Mouse (Mus musculus) thymus, postnatal 0 days (tissue): ENCODE measurements around the gene Epha8. TPM values are rescaled to one million over a fixed set of nuclear protein-coding genes. Genes with fewer than 3 reads are reported as not detected.

Experiments
- DNase-seq: peaks from one replicate; pipeline ENCODE4 v3.0.0-alpha.2; 2015; ENCODE audit warnings: low spot score
- polyA plus RNA-seq: library from polyadenylated mRNA; unstranded; fragments of >200 nt; fragmentation: Nextera tagmentation; extraction: Ambion mirVana; gene quantifications from 2 replicates; pipeline ENCODE4 v1.2.1, GENCODE M21; 2015

Gene Epha8
- polyA plus RNA-seq: 0.08 TPM in 2 replicates

DNA sequence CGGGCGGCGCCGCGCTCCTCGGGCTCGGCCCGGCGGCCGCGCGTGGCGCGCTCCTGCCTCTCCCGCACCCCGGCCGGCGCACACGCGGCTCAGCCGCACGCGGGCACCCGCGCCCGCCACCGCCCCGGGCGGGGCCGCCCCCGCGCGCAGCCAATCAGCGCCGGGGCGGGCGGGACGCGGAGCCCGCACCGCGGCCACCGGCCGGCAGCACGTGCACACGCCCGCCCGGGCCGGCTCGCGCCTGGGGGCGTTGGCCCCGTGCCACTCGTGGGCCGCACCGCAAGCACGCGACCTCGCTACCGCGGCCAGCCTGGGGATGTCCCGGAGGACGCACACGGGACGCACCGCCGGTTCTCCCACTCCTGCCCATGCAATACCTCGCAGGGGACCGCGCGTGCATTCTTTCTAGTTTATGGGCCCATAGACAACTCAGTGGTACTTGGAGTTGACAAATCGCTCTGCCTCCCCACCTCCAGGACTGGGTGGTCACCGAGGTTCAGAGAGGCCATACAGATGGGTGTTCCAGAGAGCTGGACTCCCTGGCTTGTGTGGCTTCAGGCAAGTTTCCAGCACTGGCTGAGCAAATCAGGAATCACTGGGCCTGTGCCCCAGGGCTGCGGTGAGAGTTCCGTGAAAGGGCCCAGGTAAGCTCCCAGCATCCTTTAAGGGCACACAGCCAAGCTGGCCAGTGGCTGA lies at the start of gene Epha8:
Gene Epha8, minus strand, starts transcription at position 66 of the 696 bp plus-strand sequence.
- DNase-seq: no peak

DNA sequence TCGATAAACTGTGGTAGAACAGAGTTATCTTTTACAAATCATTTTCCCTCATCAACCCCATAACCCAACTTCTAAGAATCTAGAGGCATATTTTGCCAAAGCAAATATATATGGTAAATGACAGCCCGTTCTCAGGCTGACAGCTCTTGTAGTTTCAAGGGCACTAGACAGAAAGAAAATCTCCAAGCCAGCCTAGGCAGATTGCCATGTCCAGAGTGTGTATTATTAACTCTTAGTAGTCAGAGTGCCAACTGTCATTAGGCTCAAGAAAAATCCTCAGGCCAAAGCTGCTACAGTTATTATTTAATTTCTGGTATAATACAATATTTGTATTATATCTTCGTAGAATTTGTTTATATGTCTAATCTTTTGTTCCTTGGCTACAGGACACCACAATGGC lies 45.2 kb upstream of the Epha8 start:
- no peak for DNase-seq

DNA sequence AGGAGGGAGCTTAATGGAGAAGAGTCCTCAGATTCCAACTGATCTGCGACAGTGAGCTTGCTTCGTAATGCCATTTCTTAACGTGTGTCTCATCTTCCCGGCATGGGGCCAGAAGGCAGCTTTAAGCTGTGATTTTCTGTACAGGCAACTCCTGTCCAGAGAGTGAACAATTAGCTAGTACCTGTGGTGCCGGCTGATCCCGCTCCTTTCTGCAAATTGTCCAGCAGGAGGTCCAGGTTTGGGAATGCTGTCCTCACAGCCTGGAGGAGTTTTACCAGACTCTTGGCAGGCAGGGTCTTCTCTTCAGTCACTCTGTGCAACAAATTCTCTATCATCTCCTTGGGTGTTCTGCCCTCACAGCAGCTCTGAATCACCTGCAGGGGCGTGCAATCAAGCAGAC lies 44.4 kb upstream of the Epha8 start:
- no peak for DNase-seq

DNA sequence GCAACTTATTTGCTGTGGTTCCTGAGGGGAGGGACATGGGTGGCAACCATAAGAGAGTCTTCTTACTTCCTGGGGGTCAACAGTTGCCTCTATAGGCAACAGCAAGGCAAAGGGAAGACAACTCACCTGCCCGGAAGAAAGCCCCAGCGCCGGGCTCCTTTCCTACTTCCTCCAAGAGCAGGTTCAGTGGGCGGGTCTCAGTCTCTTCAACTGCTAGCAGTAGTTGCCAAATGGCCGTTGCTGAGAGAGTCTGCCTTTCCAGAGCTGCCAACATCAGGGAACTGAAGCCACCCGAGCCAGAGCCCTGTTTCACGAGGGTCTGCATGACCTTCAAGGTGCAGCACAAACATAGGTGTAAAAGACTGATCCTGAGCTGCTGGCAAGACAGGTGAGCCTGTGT lies 41.8 kb upstream of the Epha8 start:
- no peak for DNase-seq

DNA sequence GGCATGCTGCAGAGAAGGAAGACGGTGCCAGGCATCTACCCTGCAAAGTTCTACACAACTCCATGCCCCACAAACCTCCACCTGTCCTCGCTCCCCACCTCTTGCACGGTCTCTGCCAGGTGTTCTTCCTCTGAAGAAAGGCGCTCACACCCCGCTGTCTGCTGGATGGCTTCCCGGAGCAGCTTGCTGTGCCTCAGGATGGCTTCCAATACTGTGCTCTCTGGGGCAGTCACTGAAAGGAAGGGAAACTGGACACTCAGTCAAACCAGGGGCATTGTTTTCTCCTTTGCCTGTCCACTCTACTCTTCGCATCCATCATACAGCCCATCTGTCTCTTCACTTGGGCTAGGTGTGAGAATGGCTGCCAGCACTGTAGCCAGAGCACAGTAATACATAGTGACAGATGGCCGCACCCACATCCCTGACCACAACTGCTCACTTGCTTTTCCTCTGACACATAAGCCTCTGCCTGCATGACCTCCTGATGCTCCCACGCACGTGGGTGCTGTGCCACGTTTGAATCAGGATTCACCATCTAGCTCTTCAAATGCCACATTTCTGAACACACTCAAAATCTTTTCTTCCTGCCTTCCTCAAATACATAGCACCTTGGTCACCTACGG lies 41.2 kb upstream of the Epha8 start:
- DNase-seq: no peak

DNA sequence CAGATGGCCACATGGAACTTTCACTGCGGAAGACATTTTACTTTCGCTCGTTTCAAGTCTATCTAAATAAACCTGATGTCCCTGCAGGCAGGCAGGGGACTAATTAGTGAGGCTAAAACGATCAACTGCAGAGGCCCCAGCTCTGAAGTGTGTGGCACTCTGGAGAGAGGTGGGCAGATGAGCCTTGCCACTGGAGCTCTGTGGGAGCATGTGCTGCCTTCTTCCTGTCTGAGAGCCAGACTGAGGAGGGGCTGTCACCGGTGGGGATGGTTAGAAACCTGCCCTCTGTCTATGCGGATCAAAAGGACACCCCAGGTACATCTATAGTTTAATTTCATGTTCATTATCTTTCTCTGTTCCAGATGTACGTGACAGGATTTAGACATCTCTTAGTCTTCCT lies 40.3 kb upstream of the Epha8 start:
- DNase-seq: no peak

DNA sequence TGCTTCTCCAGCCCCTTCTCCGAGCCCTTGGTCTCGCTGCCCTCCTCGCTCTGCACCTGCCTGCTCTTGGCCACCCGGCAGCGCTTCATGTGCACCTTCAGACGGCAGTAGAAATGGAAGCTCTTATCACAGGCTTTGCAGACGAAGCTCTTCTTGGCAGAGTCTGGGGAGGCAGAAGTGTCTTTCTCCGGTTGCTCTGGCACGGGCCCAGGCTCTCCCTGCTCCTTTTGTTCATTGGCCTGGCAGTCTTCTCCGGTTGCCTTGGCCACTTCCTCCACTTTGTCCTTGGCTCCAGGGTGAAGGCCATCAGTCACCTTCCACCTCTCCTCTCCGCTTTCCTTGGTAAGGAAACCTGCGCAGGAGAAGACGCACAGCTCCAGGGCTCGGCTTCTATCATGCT lies 38.7 kb upstream of the Epha8 start:
- no peak for DNase-seq

DNA sequence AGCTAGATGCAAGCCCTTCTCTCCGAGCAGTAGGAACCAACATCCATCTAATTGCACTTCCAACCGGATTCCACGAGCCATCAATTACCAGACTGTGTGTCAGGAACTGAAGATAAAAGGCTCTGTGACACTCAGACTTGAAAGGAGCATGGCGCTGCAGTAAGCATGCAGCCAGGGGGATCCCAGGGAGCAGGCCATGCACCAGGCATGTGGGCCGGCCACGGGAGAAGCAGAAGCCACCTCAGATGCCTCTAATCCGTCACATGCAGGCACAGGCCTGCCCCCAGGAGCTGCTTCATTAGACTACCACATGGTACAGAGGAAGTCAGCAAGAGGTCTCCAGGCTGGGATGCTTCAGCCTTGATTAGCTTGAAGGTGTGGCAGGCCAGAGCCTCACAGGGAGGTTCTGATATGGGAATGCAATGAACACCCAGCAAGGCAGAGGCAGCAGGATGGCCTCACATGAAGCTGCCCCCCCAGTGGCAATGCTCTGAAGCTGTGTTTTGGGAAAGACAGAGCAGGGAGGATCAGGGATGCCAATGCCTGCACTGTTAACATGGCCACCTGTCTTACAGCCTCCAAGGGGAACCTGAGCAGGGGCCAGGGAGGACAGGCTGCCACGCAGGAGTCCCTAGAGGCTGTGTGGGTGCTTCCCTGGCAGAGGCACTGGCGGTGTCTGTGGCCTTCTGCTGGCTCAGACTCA lies 25.5 kb upstream of the Epha8 start:
- no peak for DNase-seq

DNA sequence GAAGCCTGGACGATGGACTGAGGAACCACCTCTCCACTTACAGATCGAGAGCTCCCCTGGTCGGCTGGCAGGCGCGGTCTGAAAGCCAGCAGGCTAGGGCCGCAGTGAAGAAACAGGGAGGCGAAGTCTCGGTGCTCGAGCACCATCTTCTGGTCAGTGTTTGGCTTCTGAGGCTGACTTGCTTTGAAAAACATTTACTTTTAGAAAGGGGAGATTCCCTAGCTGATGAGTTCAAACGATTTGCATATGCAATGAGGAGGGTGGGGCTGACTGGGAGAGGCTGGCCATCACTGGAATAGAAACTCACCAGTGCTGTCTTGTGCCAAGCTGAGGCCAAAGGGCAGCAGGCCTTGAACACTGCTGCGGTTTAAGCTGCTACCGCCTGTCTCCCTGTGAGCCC lies 24.7 kb upstream of the Epha8 start:
- DNase-seq: no peak

DNA sequence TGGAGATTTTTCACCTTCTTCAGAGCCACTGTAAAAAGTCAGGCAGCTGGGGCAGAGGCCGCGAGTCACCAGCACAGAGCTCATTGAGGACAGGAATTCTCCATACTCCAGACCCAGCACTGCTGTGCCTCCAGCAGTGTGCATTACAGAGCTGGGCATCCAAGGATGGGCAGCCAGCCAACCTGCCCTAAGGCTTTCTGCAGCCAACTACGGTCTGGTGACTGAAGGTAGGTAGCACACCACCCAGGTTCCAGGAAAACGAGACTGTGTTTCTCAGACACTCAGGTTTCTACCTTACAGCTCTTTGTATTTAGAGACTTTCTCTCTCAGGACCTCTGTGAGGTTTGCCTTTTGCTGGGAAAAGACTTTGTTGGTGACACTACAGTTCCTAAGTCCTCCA lies 24.3 kb upstream of the Epha8 start:
- DNase-seq: no peak

DNA sequence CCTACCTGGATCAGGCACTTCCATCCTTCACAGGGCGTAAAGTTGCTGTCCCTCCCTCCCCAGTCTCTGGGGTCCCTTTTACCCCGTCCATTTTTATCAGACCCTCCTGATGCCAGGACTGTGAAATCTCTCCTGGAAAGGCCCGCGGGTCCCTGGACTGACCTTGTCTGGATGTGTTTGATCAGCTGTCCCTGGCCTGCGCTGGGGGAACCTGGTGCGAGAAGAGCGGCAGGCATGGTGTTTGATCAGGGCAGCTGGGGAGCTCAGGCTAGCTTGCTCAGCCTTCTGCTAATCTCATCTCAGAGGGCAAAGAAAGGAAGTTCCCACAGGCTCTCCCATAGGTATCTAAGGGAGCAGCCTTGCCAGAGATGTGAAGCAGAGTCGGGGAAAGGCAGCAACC lies 20.6 kb upstream of the Epha8 start:
- no peak for DNase-seq

DNA sequence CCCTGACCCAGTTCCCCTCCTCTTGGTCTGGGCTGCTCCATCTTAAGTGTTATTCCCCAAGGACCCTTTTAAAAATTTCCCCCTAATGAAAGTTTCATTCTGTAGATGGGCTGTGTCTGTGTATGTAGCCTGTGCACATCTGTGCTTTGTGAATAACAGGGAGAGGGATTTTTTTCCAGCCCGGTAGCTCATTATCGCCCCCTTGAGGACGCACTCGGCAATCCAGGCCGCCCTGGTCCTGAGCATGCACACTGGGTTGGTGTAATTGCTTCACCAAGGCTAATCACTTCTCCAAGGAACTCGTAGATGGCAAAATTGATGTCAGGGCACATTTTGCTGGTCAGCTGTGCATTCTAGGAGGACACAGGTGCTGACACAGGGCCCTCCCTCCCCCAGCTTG lies 14.3 kb upstream of the Epha8 start:
- DNase-seq: peak; percentile 27

DNA sequence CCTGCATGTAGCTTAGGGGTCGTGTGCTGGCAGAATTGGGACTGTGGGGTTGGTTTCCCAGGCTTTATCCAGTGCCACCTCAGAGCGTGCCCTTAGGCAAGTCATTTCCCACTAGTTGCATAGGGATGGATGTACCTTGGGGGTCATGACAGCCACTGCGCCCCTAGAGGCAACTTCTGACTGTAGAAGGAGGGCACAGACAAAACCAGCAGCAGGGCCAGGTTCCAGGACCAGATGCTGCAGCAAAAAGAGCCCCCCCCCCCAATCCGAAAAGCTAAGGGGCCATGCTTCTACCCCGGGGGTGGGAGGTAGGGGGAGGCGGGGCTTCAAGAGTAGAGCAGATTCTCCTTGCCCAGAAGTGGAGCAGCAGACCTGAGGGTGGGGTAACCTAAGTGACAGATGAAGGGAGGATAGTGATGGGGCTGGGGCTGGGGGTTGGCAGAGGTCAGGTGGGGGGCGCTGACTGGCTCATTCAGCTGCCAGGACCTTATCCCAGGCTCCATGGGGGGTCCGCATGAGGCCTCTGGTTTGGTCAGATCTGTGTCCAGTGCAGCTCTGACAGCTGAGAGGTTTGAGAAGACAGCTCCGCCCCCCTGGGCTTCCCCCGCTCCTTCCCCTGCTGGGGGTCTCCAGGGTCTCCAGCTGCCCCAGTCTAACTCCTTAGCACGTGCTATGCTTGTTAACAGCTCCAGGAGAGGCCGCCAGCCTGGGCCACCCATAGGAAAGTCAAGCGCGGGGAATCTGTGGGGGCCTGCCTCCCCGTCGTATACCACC lies 13.1 kb upstream of the Epha8 start:
- no peak for DNase-seq

DNA sequence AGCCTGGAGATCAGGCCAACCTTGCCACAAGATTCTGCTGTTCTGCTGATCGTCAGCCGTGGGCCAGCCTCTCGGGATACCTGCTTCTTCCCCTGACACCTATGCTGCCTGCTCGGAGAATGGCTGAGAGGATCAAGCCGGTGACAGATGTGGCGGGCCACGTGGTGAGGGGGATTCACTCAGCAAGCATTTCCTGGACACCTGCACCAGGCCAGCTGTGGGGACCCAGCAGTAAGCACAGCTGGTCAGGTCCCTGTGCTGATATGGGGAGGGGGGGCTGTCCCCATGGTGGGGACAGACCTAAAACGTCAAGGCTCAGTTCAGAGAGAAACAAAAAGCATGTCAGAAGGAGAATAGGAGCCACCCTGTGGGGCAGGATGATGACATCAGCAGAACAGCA lies 12.5 kb upstream of the Epha8 start:
- DNase-seq: no peak

DNA sequence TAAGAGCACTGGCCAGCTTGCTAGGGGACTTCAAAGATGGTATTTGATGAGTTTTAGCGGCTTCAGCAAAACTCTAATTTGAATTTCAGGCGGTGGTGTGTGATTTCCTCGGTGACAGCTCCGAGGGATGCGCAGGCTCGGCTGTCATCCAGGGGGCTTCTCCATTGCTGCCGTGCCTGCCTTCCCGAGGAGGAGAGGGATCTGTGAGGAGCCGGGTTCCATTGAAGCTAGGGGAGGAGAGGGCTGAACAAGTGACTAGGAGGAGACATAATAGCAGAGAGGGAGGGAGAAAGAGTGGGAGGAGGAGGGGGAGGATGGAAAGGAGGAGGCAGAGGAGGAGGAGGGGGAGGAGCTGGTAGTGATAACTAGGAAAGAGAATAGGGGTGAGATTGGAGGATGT lies 10.9 kb upstream of the Epha8 start:
- DNase-seq: no peak

DNA sequence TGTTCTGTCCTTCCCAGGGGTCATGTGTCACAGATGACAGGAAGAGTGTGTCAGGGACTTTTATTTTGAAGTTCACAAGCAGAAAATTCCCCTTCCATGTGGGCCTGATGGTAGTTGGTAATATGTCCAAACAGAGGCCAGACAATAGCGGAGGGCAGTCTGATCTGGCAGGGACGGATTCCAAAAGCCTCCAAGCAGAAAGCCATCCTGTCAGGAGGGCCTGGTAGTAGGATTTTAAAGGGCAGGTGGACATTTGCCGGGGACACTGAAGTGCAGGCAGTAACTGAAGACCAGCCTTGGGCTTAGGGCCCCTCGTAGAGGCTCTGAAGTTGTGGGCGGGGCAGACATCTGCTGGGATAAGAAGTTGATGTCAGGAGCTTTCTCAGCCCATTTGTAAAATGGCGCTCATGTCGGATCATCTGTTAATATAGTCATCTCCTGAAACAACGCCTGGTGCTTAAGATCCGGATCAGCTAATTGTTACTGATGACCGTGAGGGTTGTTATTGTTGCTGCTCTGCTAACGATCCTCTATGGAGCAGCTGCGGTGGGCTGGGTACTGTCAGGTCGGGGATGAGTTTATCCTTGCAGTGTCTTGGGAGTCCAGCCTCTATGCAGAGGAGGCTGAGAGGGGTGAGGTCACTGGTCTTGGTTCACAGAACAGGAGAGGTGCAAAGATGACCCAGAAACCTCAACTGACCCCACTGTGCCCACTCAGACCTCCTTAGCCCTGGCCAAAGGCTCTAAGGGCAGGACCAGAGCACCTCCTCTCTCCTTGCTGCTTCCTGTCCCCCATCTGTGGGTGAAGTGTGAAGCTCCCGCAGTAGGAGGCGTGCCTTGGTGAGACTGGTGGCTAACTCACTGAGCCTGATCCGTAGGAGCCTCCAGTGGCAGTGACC lies 10.1 kb upstream of the Epha8 start:
- DNase-seq: no peak

DNA sequence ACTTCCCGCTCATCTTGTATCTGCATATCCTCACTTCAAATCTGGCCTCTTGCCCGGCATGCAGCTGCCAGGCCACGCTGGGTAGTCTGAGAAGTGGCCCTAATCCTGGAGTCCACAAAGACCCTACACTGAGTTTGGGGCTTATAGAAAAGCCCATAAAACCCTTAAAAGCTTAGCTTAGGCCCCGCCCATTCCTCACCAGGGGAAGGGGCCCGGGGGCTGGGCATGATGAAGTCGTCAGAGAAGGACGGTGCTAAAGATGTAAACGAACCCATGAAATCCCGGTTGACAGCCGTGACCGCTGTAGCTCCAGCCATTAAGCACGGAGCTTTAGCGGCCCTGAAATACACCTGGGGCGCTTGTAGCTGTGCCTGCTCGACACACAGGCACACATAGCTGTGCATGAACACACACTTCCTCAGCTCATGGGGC lies 8.4 kb upstream of the Epha8 start:
- no peak for DNase-seq

DNA sequence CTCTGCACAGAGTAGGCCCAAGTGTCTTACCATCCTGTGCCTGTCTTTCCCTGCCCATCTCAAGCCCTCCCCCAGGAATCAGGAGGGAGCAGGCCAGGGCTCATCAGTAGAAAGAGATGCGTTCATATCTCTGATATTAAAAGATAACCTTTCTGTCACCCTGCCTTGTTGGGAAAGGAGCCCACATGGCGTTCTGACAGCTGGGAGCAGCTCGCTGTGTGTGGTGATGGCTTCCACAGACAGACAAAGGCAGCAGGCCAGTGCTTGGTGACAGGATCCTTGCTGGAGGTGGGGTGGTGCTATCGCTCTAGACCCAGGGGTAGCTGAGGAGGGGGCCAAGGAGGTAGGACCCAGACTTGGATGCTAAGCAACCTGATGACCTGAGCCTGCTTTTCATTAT lies 5.8 kb upstream of the Epha8 start:
- DNase-seq: no peak

DNA sequence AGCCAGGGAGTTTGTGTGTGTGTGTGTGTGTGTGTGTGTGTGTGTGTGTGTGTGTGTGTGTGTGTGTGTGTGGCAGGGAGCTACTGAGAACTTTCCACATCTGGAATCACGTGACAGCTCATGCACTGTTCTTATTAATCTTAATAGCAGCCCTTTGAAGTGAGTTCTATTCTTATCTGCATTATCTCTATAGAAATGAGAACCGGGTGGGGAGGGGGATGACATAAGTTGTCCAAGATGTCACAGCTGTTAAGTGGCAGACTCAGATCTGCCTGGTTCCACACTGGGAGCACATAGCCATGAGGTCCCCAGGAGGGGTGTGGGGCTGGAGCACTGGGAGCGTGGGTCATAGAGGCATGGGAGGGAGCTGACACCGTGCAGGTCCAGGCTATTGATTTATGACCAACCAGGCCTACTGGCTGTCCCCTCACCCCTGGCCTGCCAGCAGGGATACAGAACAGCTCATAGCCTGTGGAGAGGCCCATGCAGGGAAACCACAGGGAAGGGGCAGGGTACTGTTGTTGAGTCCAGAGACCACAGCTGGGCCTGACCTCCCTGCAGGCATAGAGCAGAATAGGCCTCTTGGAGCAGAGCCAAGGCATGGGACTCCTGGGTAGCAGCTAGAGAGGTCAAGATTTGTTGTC lies 5.1 kb upstream of the Epha8 start:
- no peak for DNase-seq

DNA sequence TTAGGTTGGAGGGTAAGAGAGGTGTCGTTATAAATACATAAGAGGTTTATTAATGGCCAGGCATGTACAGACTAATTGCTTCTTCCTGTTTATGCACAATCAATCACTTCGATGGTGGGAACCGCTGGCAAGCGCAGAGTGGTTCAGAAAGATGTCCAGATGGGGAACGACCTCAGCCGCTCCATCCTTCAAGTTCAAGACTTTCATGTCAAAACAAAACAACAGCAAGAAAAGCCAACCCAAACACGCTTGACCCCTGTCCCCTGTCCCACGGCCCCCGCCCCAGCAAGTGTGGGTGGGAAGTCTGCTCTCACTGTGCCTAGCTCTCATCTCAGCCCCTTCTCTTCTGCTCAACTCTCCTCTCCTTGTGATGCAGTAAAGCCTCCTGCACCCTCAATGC lies 4.0 kb upstream of the Epha8 start:
- no peak for DNase-seq
